Mouse (Mus musculus) megakaryocyte, adult 5-6 weeks (primary cell): Measurements from ENCODE around the gene Zdhhc25. TPM values are rescaled to one million over a fixed set of nuclear protein-coding genes. Genes with fewer than 3 reads are reported as not detected.

ENCODE experiments used
- ATAC-seq: 2 replicates; pipeline ENCODE4 v1.8.0; 2016; ENCODE audit warnings: mild to moderate bottlenecking, inconsistent platforms; ENCODE audit not compliant: poor library complexity, severe bottlenecking
- total RNA-seq, 2 experiments: library from RNA; stranded (forward) in 1 of 2; stranded (reverse) in 1 of 2; fragments of 153-499, 151-499 nt in 1 of 2; fragments of 221-1000, 200-1000 nt in 1 of 2; gene quantifications; 2 replicates each; pipeline versions ENCODE4 v1.2.3 to v1.2.4; 2015 to 2017

Zdhhc25 gene
- total RNA-seq, 2 experiments from 2014 or later = not detected

DNA sequence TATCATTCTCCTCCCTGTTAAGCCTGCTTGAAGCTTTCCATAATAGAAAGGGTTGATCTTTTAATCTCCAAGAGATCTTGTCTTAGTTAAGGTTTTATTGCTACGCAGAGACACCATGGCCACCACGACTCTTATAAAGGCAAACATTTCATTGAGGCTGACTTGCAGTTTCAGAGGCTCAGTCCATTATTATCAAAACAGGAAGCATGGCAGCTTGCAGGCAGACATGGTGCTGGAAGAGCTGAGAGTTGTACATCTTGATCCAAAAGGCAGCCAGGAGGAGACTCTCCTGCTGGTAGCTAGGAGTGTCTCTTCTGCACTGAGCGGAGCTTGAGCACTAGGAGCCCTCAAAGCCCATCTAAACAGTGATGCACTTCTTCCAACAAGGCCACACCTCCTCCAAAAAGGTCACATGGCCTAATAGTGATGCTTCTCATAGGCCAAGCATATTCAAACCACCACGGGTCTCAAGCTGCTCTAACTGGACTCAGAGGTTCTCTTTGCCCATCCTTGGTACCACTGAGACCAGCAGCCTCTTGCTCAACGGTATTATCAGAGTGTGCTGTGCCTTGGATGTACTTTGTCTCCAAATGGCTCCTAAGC lies 26.9 kb downstream of the Zdhhc25 start:
- ATAC-seq = no peak

DNA sequence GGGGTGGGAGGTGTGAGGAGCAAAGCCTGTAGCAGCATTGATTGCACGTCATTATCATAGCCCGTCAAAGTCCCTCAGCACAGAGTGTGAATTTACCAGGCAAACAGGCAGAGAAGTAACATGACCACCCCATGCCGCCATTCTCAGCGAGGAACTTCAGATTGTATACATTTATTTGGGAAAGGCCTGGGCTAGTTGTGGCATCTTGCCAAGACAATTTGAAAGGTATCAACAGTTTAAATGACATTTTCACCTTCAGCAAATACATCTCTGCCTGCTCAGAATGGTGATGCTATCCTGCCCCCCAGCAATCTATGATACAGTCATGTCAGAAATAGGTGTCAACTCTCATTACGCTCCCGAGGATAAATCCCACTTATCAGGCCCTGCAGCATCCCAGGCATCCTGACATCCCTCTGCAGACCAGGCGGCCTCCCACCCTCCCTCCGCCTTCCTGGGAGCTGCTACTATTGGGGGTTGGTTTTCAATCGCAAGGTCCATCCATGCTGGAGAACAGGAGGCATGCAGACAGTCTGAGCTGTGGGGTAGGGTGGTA lies 28.8 kb downstream of the Zdhhc25 start:
- ATAC-seq = no peak

DNA sequence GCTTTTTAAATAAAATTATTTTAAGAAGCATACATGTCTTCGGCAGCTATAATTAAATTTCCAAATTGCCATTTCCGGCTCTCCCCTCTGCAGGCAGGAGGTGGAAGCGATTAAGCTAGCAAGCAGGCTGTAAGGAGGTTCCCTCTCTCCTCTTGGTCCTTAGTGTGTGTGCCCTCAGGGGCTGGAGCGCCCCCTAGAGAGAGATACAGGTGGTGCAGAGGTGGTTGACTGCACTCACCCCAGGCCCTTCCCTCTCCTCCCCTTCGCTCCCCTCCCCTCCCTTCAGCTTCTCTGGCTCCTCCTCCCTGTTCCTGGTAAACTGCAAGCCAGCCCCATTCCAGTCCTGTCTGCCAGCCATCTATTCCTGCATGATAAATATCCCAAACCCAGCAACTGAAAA lies 35.1 kb downstream of the Zdhhc25 start:
- ATAC-seq = no peak

DNA sequence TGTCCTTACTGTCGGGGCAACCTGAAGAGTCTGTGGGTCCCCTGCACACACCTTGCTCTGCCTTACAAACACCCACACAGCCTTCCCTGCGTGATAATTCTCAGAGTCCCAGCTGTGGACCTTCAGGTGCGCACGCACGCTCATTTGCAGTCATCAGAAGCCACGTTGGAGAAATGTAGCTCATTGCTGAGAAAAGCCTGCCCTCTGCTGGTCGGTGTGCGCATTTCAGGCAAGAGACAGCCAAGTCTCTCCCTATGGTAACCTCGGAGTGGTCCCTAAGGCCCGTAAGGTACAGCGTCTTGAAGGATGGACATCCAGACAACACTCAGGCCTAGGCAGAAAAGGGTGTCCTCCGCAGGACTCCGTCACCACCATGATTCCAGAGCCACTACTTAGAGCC lies 50.9 kb downstream of the Zdhhc25 start:
- ATAC-seq = no peak

Other genes starting within 250 kb of the Zdhhc25 start
- gene Brd1, start 133.9 kb downstream of the Zdhhc25 start, total RNA-seq (2015) = 29.6 and 30.1 TPM in 2 replicates
- gene Brd1, start 133.9 kb downstream of the Zdhhc25 start, total RNA-seq (2017) = 43.0 and 56.4 TPM in 2 replicates
- 30.0 and 31.9 TPM in 2 replicates for gene Zbed4, start 151.4 kb downstream of the Zdhhc25 start, total RNA-seq (2015)
- gene Zbed4, start 151.4 kb downstream of the Zdhhc25 start, total RNA-seq (2017) = 32.4 and 37.4 TPM in 2 replicates
- 11.0 and 13.0 TPM in 2 replicates for gene Alg12, start 219.0 kb downstream of the Zdhhc25 start, total RNA-seq (2015)
- gene Alg12, start 219.0 kb downstream of the Zdhhc25 start, total RNA-seq (2017) = 5.1 and 5.7 TPM in 2 replicates
- gene Creld2, start 219.3 kb downstream of the Zdhhc25 start, total RNA-seq (2015) = 21.5 and 22.2 TPM in 2 replicates
- gene Creld2, start 219.3 kb downstream of the Zdhhc25 start, total RNA-seq (2017) = 38.6 and 41.4 TPM in 2 replicates